ENCODE assay signal across 28 mouse cellular contexts in the genomic region with DNA sequence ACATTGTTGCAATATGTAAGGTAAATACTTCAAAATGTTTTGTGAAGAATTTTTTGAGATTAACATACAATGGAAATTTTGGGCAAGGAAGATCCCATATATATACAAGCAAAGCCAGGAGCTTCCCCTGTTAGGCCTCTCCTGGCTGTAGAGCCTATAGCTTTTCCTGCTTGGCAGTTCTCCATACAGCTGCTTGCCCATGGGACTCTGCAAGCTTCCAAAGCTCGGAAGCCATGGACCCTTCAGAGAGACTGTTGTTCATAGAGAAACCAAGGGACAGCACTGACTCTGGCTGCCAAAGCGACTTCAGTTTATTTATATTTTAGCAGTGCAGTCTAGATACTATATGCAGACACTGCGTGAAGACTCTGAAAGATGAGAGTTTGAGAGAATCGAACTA.
"Had no signal": no experiment of that assay in that cellular context is flagged by ENCODE, and none has a peak within 500 bp of the region (broad histone marks: within the 10 kb centered on the region; RNA-seq: fewer than 3 reads in every experiment).

No protein-coding gene starts in this region.

- H3K27ac ChIP-seq: embryonic facial prominence, embryonic 12.5 days; embryonic facial prominence, embryonic 13.5 days; embryonic facial prominence, embryonic 15.5 days; forebrain, embryonic 10.5 days; forebrain, embryonic 12.5 days; forebrain, embryonic 13.5 days; forebrain, embryonic 15.5 days; gastrocnemius, adult 2 months; heart, adult 2 months had no signal

- H3K4me1 ChIP-seq: embryonic facial prominence, embryonic 12.5 days; embryonic facial prominence, embryonic 13.5 days; embryonic facial prominence, embryonic 15.5 days; forebrain, embryonic 10.5 days had no signal

- H3K4me3 ChIP-seq: embryonic facial prominence, embryonic 12.5 days; embryonic facial prominence, embryonic 13.5 days; embryonic facial prominence, embryonic 15.5 days; erythroblast, embryonic 14.5 days; forebrain, embryonic 10.5 days; forebrain, embryonic 12.5 days; forebrain, embryonic 13.5 days; forebrain, embryonic 15.5 days; gastrocnemius, adult 2 months; heart, adult 2 months had no signal

- H3K9me3 ChIP-seq: embryonic facial prominence, embryonic 12.5 days; embryonic facial prominence, embryonic 13.5 days; embryonic facial prominence, embryonic 15.5 days; forebrain, embryonic 10.5 days; forebrain, embryonic 12.5 days; forebrain, embryonic 13.5 days; forebrain, embryonic 15.5 days had no signal

- H3K9ac ChIP-seq: embryonic facial prominence, embryonic 12.5 days; embryonic facial prominence, embryonic 13.5 days; embryonic facial prominence, embryonic 15.5 days; forebrain, embryonic 12.5 days; forebrain, embryonic 13.5 days; forebrain, embryonic 15.5 days; forebrain, postnatal 0 days had no signal

- ATAC-seq: forebrain, embryonic 13.5 days; forebrain, embryonic 14.5 days; forebrain, embryonic 15.5 days; forebrain, embryonic 16.5 days; forebrain, postnatal 0 days had no signal

- DNase-seq: cerebellum, adult 2 months; cerebellum, adult 8-10 months; cerebellum, adult 9-10 months; cerebellum, adult 9-11 months; cerebellum, postnatal 10 days; cerebellum, postnatal 14 days; cerebellum, postnatal 25 days; cerebellum, postnatal 36 days; embryo, embryonic 11 days; forebrain, postnatal 0 days; gastrocnemius, adult 2 months; gastrocnemius, postnatal 10 days; gastrocnemius, postnatal 14 days; gastrocnemius, postnatal 25 days; gastrocnemius, postnatal 36 days; heart, adult 11 months; heart, adult 18-20 months; heart, adult 2 months had no signal

- H3K27me3 ChIP-seq: embryonic facial prominence, embryonic 12.5 days; embryonic facial prominence, embryonic 13.5 days; embryonic facial prominence, embryonic 15.5 days; forebrain, embryonic 12.5 days; forebrain, embryonic 13.5 days; forebrain, embryonic 15.5 days had no signal

- H3K36me3 ChIP-seq: embryonic facial prominence, embryonic 12.5 days; embryonic facial prominence, embryonic 13.5 days; embryonic facial prominence, embryonic 15.5 days; forebrain, embryonic 10.5 days; forebrain, embryonic 12.5 days; forebrain, embryonic 15.5 days had no signal

- H3K4me2 ChIP-seq: embryonic facial prominence, embryonic 12.5 days; embryonic facial prominence, embryonic 13.5 days; embryonic facial prominence, embryonic 15.5 days; forebrain, embryonic 12.5 days; forebrain, embryonic 13.5 days; forebrain, embryonic 15.5 days had no signal
